Comparison of ENCODE assay signal across 8 mouse cellular contexts in the genomic region with DNA sequence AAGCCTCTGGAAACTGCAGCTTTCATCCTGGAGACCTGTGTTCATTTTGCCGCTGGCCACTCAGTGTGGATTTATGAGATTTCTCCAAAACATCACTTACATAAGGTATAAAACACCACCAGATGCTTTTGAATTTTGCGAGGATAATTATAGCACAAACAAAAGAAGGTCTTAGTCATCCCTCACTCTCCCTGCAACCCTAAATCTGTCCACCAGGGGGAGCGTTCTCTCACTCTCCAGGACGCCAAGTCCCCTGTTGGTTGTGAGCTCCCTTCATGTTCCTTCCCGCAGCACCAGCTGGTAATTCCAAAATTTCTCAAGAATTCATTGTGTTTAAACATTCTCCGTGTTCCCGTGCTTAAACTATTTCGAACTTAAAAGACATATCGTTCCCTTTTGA. TPM values are rescaled to one million over a fixed set of nuclear protein-coding genes. Genes with fewer than 3 reads are reported as not detected.
DNase-seq lines count a peak whose midpoint lies in the region; ATAC-seq and TF ChIP-seq lines count a peak whose summit lies in the region.

No protein-coding gene starts in this region.

- no peaks in the 10 kb centered on the region for H3K9me3 ChIP-seq in kidney, embryonic 16.5 days (ENCODE audit: low read length)
- H3K9me3 ChIP-seq in heart, postnatal 0 days (replicated peaks; ENCODE audit: control insufficient read depth, low read length) = no peaks in the 10 kb centered on the region
- no peaks in the 10 kb centered on the region for H3K9me3 ChIP-seq in neural tube, embryonic 11.5 days (ENCODE audit: control insufficient read depth, low read length)

- H3K27me3 ChIP-seq in kidney, embryonic 16.5 days (ENCODE audit: insufficient read depth, low read length) = no peaks in the 10 kb centered on the region
- H3K27me3 ChIP-seq in heart, postnatal 0 days (ENCODE audit: control insufficient read depth, insufficient read depth, low read length) = no peaks in the 10 kb centered on the region
- no peaks in the 10 kb centered on the region for H3K27me3 ChIP-seq in neural tube, embryonic 11.5 days (ENCODE audit: control insufficient read depth, insufficient read depth, low read length)

- H3K4me1 ChIP-seq in kidney, embryonic 16.5 days (ENCODE audit: insufficient read depth, low read length) = peaks cover 7% of the 10 kb centered on the region; the same call in 1 of the 2 replicates
- peaks cover 5% of the 10 kb centered on the region; the same call in 1 of the 2 replicates for H3K4me1 ChIP-seq in heart, postnatal 0 days (ENCODE audit: control insufficient read depth, insufficient read depth)
- no peaks in the 10 kb centered on the region for H3K4me1 ChIP-seq in neural tube, embryonic 11.5 days (ENCODE audit: control insufficient read depth, insufficient read depth, low read length)

- H3K4me3 ChIP-seq in kidney, embryonic 16.5 days (ENCODE audit: low read length) = no peak overlapping the region
- no peak overlapping the region for H3K4me3 ChIP-seq in heart, postnatal 0 days (ENCODE audit: low read depth, low read length)
- H3K4me3 ChIP-seq in neural tube, embryonic 11.5 days (ENCODE audit: low read depth, low read length) = no peak overlapping the region

- no peak for TF ChIP-seq EP300 in heart, postnatal 0 days (IDR thresholded peaks at IDR 0.05; ENCODE audit: low read depth)

- no peak overlapping the region for H3K4me2 ChIP-seq in kidney, embryonic 16.5 days (replicated peaks; ENCODE audit: low read depth, low read length)
- no peak overlapping the region for H3K4me2 ChIP-seq in heart, postnatal 0 days (ENCODE audit: low read depth, low read length)
- no peak overlapping the region for H3K4me2 ChIP-seq in neural tube, embryonic 11.5 days (ENCODE audit: low read depth)

- no peaks in the 10 kb centered on the region for H3K36me3 ChIP-seq in kidney, embryonic 16.5 days (ENCODE audit: insufficient read depth, low read length)
- no peaks in the 10 kb centered on the region for H3K36me3 ChIP-seq in heart, postnatal 0 days (replicated peaks; ENCODE audit: control insufficient read depth, insufficient read depth, low read length)
- H3K36me3 ChIP-seq in neural tube, embryonic 11.5 days (ENCODE audit: control insufficient read depth, insufficient read depth, low read length) = no peaks in the 10 kb centered on the region

- intact Hi-C loops in left cerebral cortex, postnatal 10 days (cut with DNase I) = loop anchor here (10.0 kb wide), 1 partner anchor 169 kb away; no protein-coding TSS in a partner anchor

- no peak for ATAC-seq in kidney, embryonic 16.5 days (ENCODE audit: low FRiP score, low TSS enrichment)
- peak; percentile 85 for ATAC-seq in erythroblast, adult 5-6 weeks (replicated peaks; ENCODE audit: low FRiP score, poor library complexity, severe bottlenecking)
- no peak for ATAC-seq in heart, postnatal 0 days (ENCODE audit: insufficient read depth, low read depth)
- ATAC-seq in neural tube, embryonic 11.5 days (ENCODE audit: insufficient read depth, low FRiP score, low TSS enrichment) = no peak

- whole genome bisulfite sequencing in kidney, embryonic 16.5 days = 17% methylated on average over 9 of the region's 9 CpGs
- WGBS in heart, postnatal 0 days = 14% methylated on average over 9 of the region's 9 CpGs
- WGBS in neural tube, embryonic 11.5 days = 20% methylated on average over 9 of the region's 9 CpGs

- H3K27ac ChIP-seq in kidney, embryonic 16.5 days (ENCODE audit: low read length) = no peak overlapping the region
- H3K27ac ChIP-seq in heart, postnatal 0 days (ENCODE audit: low read depth) = no peak overlapping the region
- H3K27ac ChIP-seq in neural tube, embryonic 11.5 days (ENCODE audit: low read depth, low read length) = no peak overlapping the region

- DNase-seq in kidney, adult 18-20 months = peak; percentile 81
- DNase-seq in brain, adult 2 months (ENCODE audit: low read depth, low spot score) = peak; percentile 96
- peak; percentile 86 for DNase-seq in heart, postnatal 0 days (ENCODE audit: low spot score)
- DNase-seq in left cerebral cortex, postnatal 10 days (ENCODE audit: extremely low spot score in 1 of 2, low spot score in 2 of 2) = peak; percentile 80 to 83
- DNase-seq in neural tube, embryonic 11.5 days (ENCODE audit: low spot score) = peak; percentile 87
- DNase-seq in testis, postnatal 10 days (ENCODE audit: low spot score) = peak; percentile 92

- peak; percentile 92 for TF ChIP-seq CTCF in heart, postnatal 0 days (IDR thresholded peaks at IDR 0.05; ENCODE audit: low read depth)

- H3K9ac ChIP-seq in kidney, embryonic 16.5 days (replicated peaks; ENCODE audit: low read length) = no peak overlapping the region
- H3K9ac ChIP-seq in heart, postnatal 0 days (replicated peaks; ENCODE audit: low read depth, low read length) = no peak overlapping the region
- no peak overlapping the region for H3K9ac ChIP-seq in neural tube, embryonic 11.5 days (ENCODE audit: low read length)

RNA-seq across cellular contexts. Expression of gene Mcur1, which starts 5.4 kb away (rescaled TPM):
- polyA plus RNA-seq in kidney, embryonic 16.5 days (2015; fragmentation: Nextera tagmentation; extraction: Ambion mirVana) = 22.2 and 23.0 TPM in 2 replicates
- 3.8 and 7.5 TPM in 2 replicates for total RNA-seq in erythroblast, adult 5-6 weeks (2015; ENCODE audit: low replicate concordance)
- 3.0 and 9.2 TPM in 2 replicates for total RNA-seq in erythroblast, adult 5-6 weeks (2017; ENCODE audit: low replicate concordance)
- 37.7 and 40.1 TPM in 2 replicates for total RNA-seq in heart, postnatal 0 days (2014; rRNA removed; ENCODE audit: low replicate concordance)
- 22.0 and 24.9 TPM in 2 replicates for polyA plus RNA-seq in heart, postnatal 0 days (2015; fragmentation: Nextera tagmentation; extraction: Ambion mirVana)
- total RNA-seq in left cerebral cortex, postnatal 10 days (2021) = 10 to 100 TPM; 12.1 to 12.2 TPM
- 10.5 and 14.7 TPM in 2 replicates for polyA plus RNA-seq in neural tube, embryonic 11.5 days (2014; fragmentation: Nextera tagmentation; extraction: Ambion mirVana)

RNA-seq across cellular contexts. Expression of gene Rnf182, which starts 50.2 kb away (rescaled TPM):
- 1.6 and 3.2 TPM in 2 replicates for polyA plus RNA-seq in kidney, embryonic 16.5 days (2015; fragmentation: Nextera tagmentation; extraction: Ambion mirVana)
- not detected in 2 replicates for total RNA-seq in erythroblast, adult 5-6 weeks (2015; ENCODE audit: low replicate concordance)
- total RNA-seq in erythroblast, adult 5-6 weeks (2017; ENCODE audit: low replicate concordance) = not detected in 2 replicates
- 0.85 and 0.88 TPM in 2 replicates for total RNA-seq in heart, postnatal 0 days (2014; rRNA removed; ENCODE audit: low replicate concordance)
- 0.56 and 0.62 TPM in 2 replicates for polyA plus RNA-seq in heart, postnatal 0 days (2015; fragmentation: Nextera tagmentation; extraction: Ambion mirVana)
- total RNA-seq in left cerebral cortex, postnatal 10 days (2021) = 1 to 10 TPM; 7.1 to 7.2 TPM
- polyA plus RNA-seq in neural tube, embryonic 11.5 days (2014; fragmentation: Nextera tagmentation; extraction: Ambion mirVana) = 5.2 and 6.3 TPM in 2 replicates
